Mouse (Mus musculus) brain, embryonic 14.5 days (tissue): ENCODE measurements around the gene Tcf7l2.

Source experiments
- CTCF ChIP-seq: fragments of 200-500 bp; IDR thresholded peaks from 2 replicates; pipeline ENCODE4 v1.5.1; 2012; ENCODE audit warnings: inconsistent platforms, mild to moderate bottlenecking, moderate library complexity, borderline replicate concordance; ENCODE audit not compliant: insufficient read depth, insufficient read length; ENCODE audit errors: extremely low read depth
- POLR2A ChIP-seq: fragments of 200-500 bp; IDR thresholded peaks from 2 replicates; pipeline ENCODE4 v1.6.1; 2012; ENCODE audit warnings: mild to moderate bottlenecking, inconsistent platforms, borderline replicate concordance; ENCODE audit not compliant: poor library complexity, insufficient read depth, insufficient read length, severe bottlenecking; ENCODE audit errors: extremely low read depth

DNA sequence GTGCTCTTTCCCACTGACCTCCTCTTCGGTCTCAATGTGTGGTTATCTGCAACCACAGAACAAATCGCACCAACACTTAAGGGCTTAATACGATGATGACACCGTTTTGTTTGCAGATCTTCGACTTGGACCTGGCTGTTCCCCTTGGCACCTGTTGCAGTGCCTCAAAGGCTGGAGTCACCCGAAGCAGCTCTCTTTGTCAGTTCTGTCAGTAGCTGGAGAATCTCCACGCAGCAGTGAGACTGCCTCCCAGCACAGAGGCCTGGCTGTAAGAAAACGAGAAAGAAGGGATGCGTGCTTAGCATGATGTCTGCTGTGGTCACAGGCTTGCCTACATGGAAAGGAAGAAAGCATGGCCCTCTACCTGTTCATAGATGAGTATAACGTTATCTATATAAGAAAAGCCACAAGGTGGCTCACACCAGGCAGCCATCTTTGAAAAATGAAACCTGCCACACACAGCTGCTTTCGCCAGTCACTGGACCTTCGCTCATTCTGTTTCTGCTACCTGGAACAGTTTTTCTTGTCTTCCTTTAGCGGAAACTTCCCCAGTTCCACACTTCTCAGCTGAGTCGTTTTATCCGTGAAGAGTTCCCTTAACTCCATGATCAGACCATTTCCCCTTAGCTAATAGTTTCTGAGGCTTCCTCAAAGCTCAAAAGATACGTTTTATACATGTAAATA lies 21.1 kb upstream of the Tcf7l2 start:
- TF ChIP-seq CTCF (no peak), POLR2A (no peak)
